Mouse (Mus musculus) liver, adult 2 months (tissue): ENCODE data around the gene Tshz3.

Experiments
- CTCF ChIP-seq: fragments of 200-500 bp; IDR thresholded peaks from 2 replicates; pipeline ENCODE4 v1.5.1; 2011; ENCODE audit warnings: low read depth, low read length, control low read depth
- POLR2A ChIP-seq: fragments of 200-500 bp; IDR thresholded peaks from 2 replicates; pipeline ENCODE4 v1.6.1; 2011; ENCODE audit warnings: low read length, control low read depth; ENCODE audit not compliant: insufficient read depth; ENCODE audit errors: extremely low read depth

DNA sequence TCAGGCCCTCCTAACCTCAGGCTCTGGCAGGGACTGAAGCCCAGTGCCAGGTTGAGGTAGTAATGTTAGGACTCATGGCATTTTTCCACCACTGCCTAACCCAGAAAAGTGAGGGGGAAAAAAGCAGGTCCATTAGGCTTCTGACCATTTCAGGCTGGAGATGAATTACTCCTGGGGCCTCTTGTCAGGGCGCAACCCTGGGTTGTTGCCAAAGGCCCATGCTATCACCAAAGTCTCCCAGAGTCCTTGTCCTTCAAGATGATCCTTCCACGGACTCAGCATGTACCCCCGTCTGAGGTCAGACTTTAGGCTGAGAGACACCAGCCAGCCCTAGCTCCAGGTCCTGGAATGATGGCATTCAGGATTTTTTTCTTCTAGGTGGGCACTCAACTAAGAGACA, 4.8 kb upstream of the Tshz3 start:
- TF ChIP-seq POLR2A (no peak), CTCF (no peak)
